Mouse (Mus musculus): ENCODE results near the gene Cox4i2.

GRCm38 (mm10) chr2:152806037-152806436 lies 52.1 kb downstream of the Cox4i2 start:
- no peak for TF ChIP-seq TAL1 (IDR thresholded peaks at IDR 0.05; ENCODE audit: low read length)
- no peak for TF ChIP-seq GATA1 (IDR thresholded peaks at IDR 0.05; ENCODE audit: low read length)

Measured in erythroblast, embryonic 14.5 days (primary cell).